Mouse (Mus musculus) thymus, postnatal 25 days (tissue): ENCODE measurements around the gene Scn5a.
A peak's percentile ranks its signal among the peaks of the same experiment; 100 is the strongest.

Source experiments
- DNase-seq: peaks from one replicate; pipeline ENCODE4 v3.0.0; 2022

The Scn5a gene

GRCm38 (mm10) chr9:119563617-119564016 is 15.2 kb downstream of the Scn5a start:
- DNase-seq: no peak

GRCm38 (mm10) chr9:119562256-119562655 is 16.6 kb downstream of the Scn5a start:
- DNase-seq: no peak

- DNase-seq: no peak
Observed at GRCm38 (mm10) chr9:119561746-119562145, 17.1 kb downstream of the Scn5a start.

GRCm38 (mm10) chr9:119559537-119560276 is 19.1 kb downstream of the Scn5a start:
- no peak for DNase-seq

GRCm38 (mm10) chr9:119558119-119558854 is 20.5 kb downstream of the Scn5a start:
- peak; percentile 61 for DNase-seq

GRCm38 (mm10) chr9:119556043-119556442 is 22.8 kb downstream of the Scn5a start:
- no peak for DNase-seq

GRCm38 (mm10) chr9:119547528-119547927 is 31.3 kb downstream of the Scn5a start:
- no peak for DNase-seq

GRCm38 (mm10) chr9:119547128-119547527 is 31.7 kb downstream of the Scn5a start:
- DNase-seq: no peak

GRCm38 (mm10) chr9:119540726-119541125 is 38.1 kb downstream of the Scn5a start:
- no peak for DNase-seq

GRCm38 (mm10) chr9:119537823-119538222 is 41.0 kb downstream of the Scn5a start:
- no peak for DNase-seq

- no peak for DNase-seq
Observed at GRCm38 (mm10) chr9:119531684-119532417, 47.0 kb downstream of the Scn5a start.

GRCm38 (mm10) chr9:119524511-119524910 is 54.3 kb downstream of the Scn5a start:
- DNase-seq: no peak

- DNase-seq: no peak
Observed at GRCm38 (mm10) chr9:119523301-119523700, 55.5 kb downstream of the Scn5a start.

GRCm38 (mm10) chr9:119519116-119519515 is 59.7 kb downstream of the Scn5a start:
- DNase-seq: no peak

GRCm38 (mm10) chr9:119518177-119518576 is 60.6 kb downstream of the Scn5a start:
- no peak for DNase-seq

- no peak for DNase-seq
Observed at GRCm38 (mm10) chr9:119517467-119517866, 61.3 kb downstream of the Scn5a start.

GRCm38 (mm10) chr9:119516815-119517214 is 62.0 kb downstream of the Scn5a start:
- no peak for DNase-seq

- no peak for DNase-seq
Observed at GRCm38 (mm10) chr9:119515454-119515853, 63.4 kb downstream of the Scn5a start.

- no peak for DNase-seq
Observed at GRCm38 (mm10) chr9:119514986-119515385, 63.8 kb downstream of the Scn5a start.

GRCm38 (mm10) chr9:119513816-119514215 is 65.0 kb downstream of the Scn5a start:
- no peak for DNase-seq

GRCm38 (mm10) chr9:119512993-119513392 is 65.8 kb downstream of the Scn5a start:
- no peak for DNase-seq

- DNase-seq: no peak
Observed at GRCm38 (mm10) chr9:119510902-119511301, 67.9 kb downstream of the Scn5a start.

- no peak for DNase-seq
Observed at GRCm38 (mm10) chr9:119504981-119505658, 73.7 kb downstream of the Scn5a start.
